Mouse (Mus musculus) kidney, embryonic 15.5 days (tissue): ENCODE measurements around the gene Usp19. TPM values are rescaled to one million over a fixed set of nuclear protein-coding genes. Genes with fewer than 3 reads are reported as not detected.

Experiments used
- ATAC-seq: fragments of 200-750 bp; cut with Nextera tagmentation; replicated peaks from 2 replicates; pipeline ENCODE4 v1.8.0; 2017; ENCODE audit warnings: moderate TSS enrichment; ENCODE audit not compliant: low FRiP score
- H3K27ac ChIP-seq: fragments of 300-500 bp; sonication (generic); 2 replicates; pipeline ENCODE4 v1.5.1; 2015; ENCODE audit warnings: mild to moderate bottlenecking, inconsistent platforms
- H3K27me3 ChIP-seq: fragments of 300-500 bp; sonication (generic); 2 replicates; pipeline ENCODE4 v1.6.1; 2015; ENCODE audit warnings: inconsistent platforms
- H3K36me3 ChIP-seq: fragments of 300-500 bp; sonication (generic); 2 replicates; pipeline ENCODE4 v1.6.1; 2015; ENCODE audit warnings: inconsistent platforms
- H3K4me1 ChIP-seq: fragments of 300-500 bp; sonication (generic); 2 replicates; pipeline ENCODE4 v1.6.1; 2015; ENCODE audit warnings: inconsistent platforms
- H3K4me2 ChIP-seq: fragments of 300-500 bp; sonication (generic); 2 replicates; pipeline ENCODE4 v1.6.1; 2015; ENCODE audit warnings: moderate library complexity, mild to moderate bottlenecking, inconsistent platforms
- H3K4me3 ChIP-seq: fragments of 300-500 bp; sonication (generic); replicated peaks from 2 replicates; pipeline ENCODE4 v1.5.1; 2015; ENCODE audit warnings: mild to moderate bottlenecking, inconsistent platforms
- H3K9ac ChIP-seq: fragments of 300-500 bp; sonication (generic); 2 replicates; pipeline ENCODE4 v1.6.1; 2015; ENCODE audit warnings: mild to moderate bottlenecking, inconsistent platforms
- H3K9me3 ChIP-seq: fragments of 300-500 bp; sonication (generic); replicated peaks from 2 replicates; pipeline ENCODE4 v1.6.1; 2016; ENCODE audit warnings: inconsistent platforms
- WGBS: fragments of 180-500 bp; shearing (Covaris S2); methylation state at CpG from one replicate; pipeline ENCODE4 v1.1.7; 2015; ENCODE audit warnings: mixed read lengths; 5-methylcytosine and 5-hydroxymethylcytosine counted together
- polyA plus RNA-seq: library from polyadenylated mRNA; unstranded; fragments of >200 nt; fragmentation: Nextera tagmentation; extraction: Ambion mirVana; gene quantifications from 2 replicates; pipeline ENCODE4 v1.2.1, GENCODE M21; 2015

The Usp19 gene
- polyA plus RNA-seq, 1 experiment from 2014 or later = 78.8 TPM

GRCm38 (mm10) chr9:108454429-108454828, 36.0 kb upstream of the Usp19 start:
- H3K4me2 ChIP-seq = no peak overlapping the region
- no peak for ATAC-seq
- H3K27me3 ChIP-seq = no peaks in the 10 kb centered on the region
- H3K4me3 ChIP-seq = no peak overlapping the region
- H3K27ac ChIP-seq = no peak overlapping the region
- H3K36me3 ChIP-seq = no peaks in the 10 kb centered on the region
- no peak overlapping the region for H3K9ac ChIP-seq
- H3K4me1 ChIP-seq = peaks cover 42% of the 10 kb centered on the region
- no peaks in the 10 kb centered on the region for H3K9me3 ChIP-seq
- 91% methylated on average over 6 of the region's 6 CpGs for WGBS

GRCm38 (mm10) chr9:108455747-108456571, 34.4 kb upstream of the Usp19 start:
- Histone ChIP-seq H3K36me3 (no peaks in the 10 kb centered on the region), H3K27me3 (no peaks in the 10 kb centered on the region), H3K9ac (no peak overlapping the region), H3K4me3 (no peak overlapping the region), H3K9me3 (no peaks in the 10 kb centered on the region), H3K27ac (no peak overlapping the region), H3K4me1 (peaks cover 33% of the 10 kb centered on the region), H3K4me2 (no peak overlapping the region)
- ATAC-seq = no peak
- WGBS = 74% methylated on average over 12 of the region's 12 CpGs

- Histone ChIP-seq H3K27ac (no peak overlapping the region), H3K4me2 (no peak overlapping the region), H3K36me3 (no peaks in the 10 kb centered on the region), H3K27me3 (no peaks in the 10 kb centered on the region), H3K9me3 (no peaks in the 10 kb centered on the region), H3K4me1 (peaks cover 32% of the 10 kb centered on the region), H3K4me3 (no peak overlapping the region), H3K9ac (no peak overlapping the region)
- no peak for ATAC-seq
- 84% methylated on average over 10 of the region's 10 CpGs for WGBS
These were observed 33.4 kb upstream of the Usp19 start for GRCm38 (mm10) chr9:108456953-108457352.

- H3K9ac ChIP-seq = no peak overlapping the region
- no peak for ATAC-seq
- 90% methylated on average over 1 of the region's 1 CpGs for WGBS
These were observed 30.5 kb upstream of the Usp19 start for GRCm38 (mm10) chr9:108459939-108460318.

GRCm38 (mm10) chr9:108460319-108461178, 29.9 kb upstream of the Usp19 start, which contains the start of gene Ccdc71:
TSS of gene Ccdc71 (plus strand) at chr9:108460527.
- Histone ChIP-seq H3K4me3 (peak within 1 kb of the TSS; percentile 93), H3K27me3 (no peaks in the 10 kb centered on the region), H3K4me2 (peak within 1 kb of the TSS; percentile 85), H3K9ac (peak within 1 kb of the TSS; percentile 93), H3K36me3 (peaks cover 30% of the 10 kb centered on the region), H3K9me3 (no peaks in the 10 kb centered on the region), H3K4me1 (peaks cover 29% of the 10 kb centered on the region), H3K27ac (peak within 1 kb of the TSS; percentile 97)
- under 1% methylated on average over 52 of the region's 52 CpGs for WGBS
- peak; percentile 78 for ATAC-seq

More at GRCm38 (mm10) chr9:108459939-108460318, 30.5 kb upstream of the Usp19 start:
- Histone ChIP-seq H3K4me3 (peak overlapping the region; percentile 93), H3K4me1 (peaks cover 29% of the 10 kb centered on the region), H3K4me2 (peak overlapping the region; percentile 85), H3K27me3 (no peaks in the 10 kb centered on the region), H3K9me3 (no peaks in the 10 kb centered on the region), H3K36me3 (peaks cover 24% of the 10 kb centered on the region), H3K27ac (peak overlapping the region; percentile 97)

- peaks cover 37% of the 10 kb centered on the region for H3K36me3 ChIP-seq
- peak within 1 kb of the TSS; percentile 93 for H3K4me3 ChIP-seq
- ATAC-seq = peak; percentile 45
- no peaks in the 10 kb centered on the region for H3K9me3 ChIP-seq
- peak within 1 kb of the TSS; percentile 97 for H3K27ac ChIP-seq
- H3K4me2 ChIP-seq = peak within 1 kb of the TSS; percentile 85
- peaks cover 29% of the 10 kb centered on the region for H3K4me1 ChIP-seq
- WGBS = 16% methylated on average over 11 of the region's 11 CpGs
- no peaks in the 10 kb centered on the region for H3K27me3 ChIP-seq
- H3K9ac ChIP-seq = peak within 1 kb of the TSS; percentile 93
These were observed 29.2 kb upstream of the Usp19 start, which contains the start of gene Klhdc8b for GRCm38 (mm10) chr9:108461181-108461631. TSS of gene Klhdc8b (minus strand) at chr9:108461581.

- Histone ChIP-seq H3K27me3 (no peaks in the 10 kb centered on the region), H3K4me3 (peak overlapping the region; percentile 93), H3K9me3 (no peaks in the 10 kb centered on the region), H3K36me3 (peaks cover 42% of the 10 kb centered on the region), H3K4me1 (peaks cover 29% of the 10 kb centered on the region), H3K27ac (peak overlapping the region; percentile 97), H3K4me2 (peak overlapping the region; percentile 85), H3K9ac (peak overlapping the region; percentile 93)
- 86% methylated on average over 5 of the region's 5 CpGs for WGBS
- ATAC-seq = no peak
These were observed 28.7 kb upstream of the Usp19 start for GRCm38 (mm10) chr9:108461675-108462074.

GRCm38 (mm10) chr9:108462192-108462591, 28.2 kb upstream of the Usp19 start:
- ATAC-seq = peak; percentile 35; the same call in 1 of the 2 replicates
- peaks cover 46% of the 10 kb centered on the region for H3K36me3 ChIP-seq
- H3K4me3 ChIP-seq = peak overlapping the region; percentile 93
- no peaks in the 10 kb centered on the region for H3K27me3 ChIP-seq
- 57% methylated on average over 10 of the region's 10 CpGs for WGBS
- 0 out of 2 replicates have a peak overlapping the region, but pooled peaks have one; percentile 17 for H3K9ac ChIP-seq
- peak overlapping the region; percentile 85 for H3K4me2 ChIP-seq
- H3K27ac ChIP-seq = peak overlapping the region; percentile 97
- peaks cover 29% of the 10 kb centered on the region for H3K4me1 ChIP-seq
- no peaks in the 10 kb centered on the region for H3K9me3 ChIP-seq

- H3K4me1 ChIP-seq = peaks cover 29% of the 10 kb centered on the region
- WGBS = 91% methylated on average over 9 of the region's 9 CpGs
- ATAC-seq = no peak
- H3K27ac ChIP-seq = no peak overlapping the region
- no peaks in the 10 kb centered on the region for H3K27me3 ChIP-seq
- H3K4me2 ChIP-seq = no peak overlapping the region
- peaks cover 51% of the 10 kb centered on the region for H3K36me3 ChIP-seq
- H3K4me3 ChIP-seq = no peak overlapping the region
- no peaks in the 10 kb centered on the region for H3K9me3 ChIP-seq
- no peak overlapping the region for H3K9ac ChIP-seq
These were observed 26.7 kb upstream of the Usp19 start for GRCm38 (mm10) chr9:108463713-108464112.

- peaks cover 20% of the 10 kb centered on the region for H3K4me1 ChIP-seq
- no peak overlapping the region for H3K4me2 ChIP-seq
- H3K27me3 ChIP-seq = no peaks in the 10 kb centered on the region
- H3K27ac ChIP-seq = no peak overlapping the region
- ATAC-seq = no peak
- no peak overlapping the region for H3K4me3 ChIP-seq
- no peak overlapping the region for H3K9ac ChIP-seq
- 94% methylated on average over 2 of the region's 2 CpGs for WGBS
- H3K9me3 ChIP-seq = no peaks in the 10 kb centered on the region
- peaks cover 51% of the 10 kb centered on the region for H3K36me3 ChIP-seq
These were observed 24.2 kb upstream of the Usp19 start for GRCm38 (mm10) chr9:108466219-108466618.

GRCm38 (mm10) chr9:108469430-108469829, 21.0 kb upstream of the Usp19 start:
- Histone ChIP-seq H3K4me1 (no peaks in the 10 kb centered on the region), H3K36me3 (peaks cover 32% of the 10 kb centered on the region), H3K4me3 (no peak overlapping the region), H3K4me2 (no peak overlapping the region), H3K27me3 (no peaks in the 10 kb centered on the region), H3K27ac (no peak overlapping the region), H3K9ac (no peak overlapping the region), H3K9me3 (no peaks in the 10 kb centered on the region)
- ATAC-seq = no peak
- 29% methylated on average over 5 of the region's 5 CpGs for WGBS

GRCm38 (mm10) chr9:108469845-108470244, 20.6 kb upstream of the Usp19 start:
- WGBS = 51% methylated on average over 4 of the region's 4 CpGs
- Histone ChIP-seq H3K27ac (no peak overlapping the region), H3K4me1 (no peaks in the 10 kb centered on the region), H3K4me3 (no peak overlapping the region), H3K36me3 (peaks cover 28% of the 10 kb centered on the region), H3K9me3 (no peaks in the 10 kb centered on the region), H3K9ac (no peak overlapping the region), H3K27me3 (no peaks in the 10 kb centered on the region), H3K4me2 (no peak overlapping the region)
- no peak for ATAC-seq
